Comparison of ENCODE assay signal across 9 mouse cellular contexts in the genomic region with DNA sequence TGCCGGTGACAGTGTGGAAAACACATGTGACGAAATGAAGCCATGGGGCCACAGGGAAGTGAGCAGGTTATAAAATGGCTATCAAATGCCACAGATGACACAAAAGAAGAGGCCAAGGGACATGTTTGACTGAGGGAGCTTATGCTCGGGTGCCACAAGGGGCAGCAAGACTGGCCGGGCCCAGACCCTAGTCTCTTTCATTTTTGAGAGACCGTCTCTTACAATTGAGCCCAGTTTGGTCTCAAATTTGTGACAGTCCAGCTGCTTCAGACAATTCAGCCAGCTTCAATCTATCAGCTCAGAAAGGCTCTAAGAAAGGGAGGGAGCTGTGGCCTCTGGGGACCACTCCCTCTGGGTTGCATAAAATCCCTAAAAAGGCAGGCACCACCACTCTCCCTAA. TPM values are rescaled to one million over a fixed set of nuclear protein-coding genes. Genes with fewer than 3 reads are reported as not detected.
DNase-seq lines count a peak whose midpoint lies in the region; ATAC-seq lines count a peak whose summit lies in the region.
"Had no signal": no experiment of that assay in that cellular context is flagged by ENCODE, and none has a peak within 500 bp of the region (broad histone marks: within the 10 kb centered on the region; RNA-seq: fewer than 3 reads in every experiment).

No protein-coding gene starts in this region.

- H3K4me3 ChIP-seq in heart, embryonic 13.5 days = no peak overlapping the region
- H3K4me3 ChIP-seq in forebrain, embryonic 14.5 days (ENCODE audit: low read depth, low read length) = no peak overlapping the region
- H3K4me3 ChIP-seq in liver, embryonic 11.5 days (ENCODE audit: low read depth, low read length) = no peak overlapping the region

- H3K9me3 ChIP-seq in heart, embryonic 13.5 days = no peaks in the 10 kb centered on the region
- no peaks in the 10 kb centered on the region for H3K9me3 ChIP-seq in forebrain, embryonic 14.5 days (replicated peaks; ENCODE audit: control insufficient read depth, low read length)
- no peaks in the 10 kb centered on the region for H3K9me3 ChIP-seq in liver, embryonic 11.5 days (ENCODE audit: control insufficient read depth, low read length)

- peaks cover 93% of the 10 kb centered on the region for H3K4me1 ChIP-seq in heart, embryonic 13.5 days
- peaks cover 55% of the 10 kb centered on the region for H3K4me1 ChIP-seq in forebrain, embryonic 14.5 days (ENCODE audit: control insufficient read depth, insufficient read depth, low read length)
- peaks cover 85% of the 10 kb centered on the region for H3K4me1 ChIP-seq in liver, embryonic 11.5 days (replicated peaks; ENCODE audit: control insufficient read depth, insufficient read depth, low read length)

- peak overlapping the region; percentile 98 for H3K27ac ChIP-seq in heart, embryonic 13.5 days (replicated peaks)
- peak overlapping the region; percentile 56 for H3K27ac ChIP-seq in forebrain, embryonic 14.5 days (ENCODE audit: low read depth, low read length)
- no peak overlapping the region; the same call in 1 of the 2 replicates for H3K27ac ChIP-seq in liver, embryonic 11.5 days (ENCODE audit: low read depth, low read length)

- H3K4me2 ChIP-seq in heart, embryonic 13.5 days = peak overlapping the region; percentile 48
- peak overlapping the region; percentile 4; the same call in 1 of the 2 replicates for H3K4me2 ChIP-seq in forebrain, embryonic 14.5 days (ENCODE audit: low read length)
- H3K4me2 ChIP-seq in liver, embryonic 11.5 days = no peak overlapping the region; the same call in 1 of the 2 replicates

- peaks cover 14% of the 10 kb centered on the region for H3K36me3 ChIP-seq in heart, embryonic 13.5 days
- peaks cover 17% of the 10 kb centered on the region for H3K36me3 ChIP-seq in forebrain, embryonic 14.5 days (ENCODE audit: control insufficient read depth, insufficient read depth, low read length)
- H3K36me3 ChIP-seq in liver, embryonic 11.5 days (ENCODE audit: control insufficient read depth, insufficient read depth, low read length) = peaks cover 9% of the 10 kb centered on the region; the same call in 1 of the 2 replicates

- H3K27me3 ChIP-seq in heart, embryonic 13.5 days (replicated peaks) = no peaks in the 10 kb centered on the region
- no peaks in the 10 kb centered on the region for H3K27me3 ChIP-seq in forebrain, embryonic 14.5 days (replicated peaks; ENCODE audit: control insufficient read depth, insufficient read depth, low read length)
- no peaks in the 10 kb centered on the region for H3K27me3 ChIP-seq in liver, embryonic 11.5 days (replicated peaks; ENCODE audit: control insufficient read depth, insufficient read depth, low read length)

- no peak for DNase-seq in heart, postnatal 4 days
- peak; percentile 80 for DNase-seq in Muller cell, postnatal 12 days (ENCODE audit: inconsistent ontology term)
- DNase-seq in forebrain, embryonic 14.5 days (ENCODE audit: low spot score) = no peak
- no peak for DNase-seq in liver, embryonic 11.5 days (ENCODE audit: low spot score)
- no peak for DNase-seq in thymus, postnatal 4 days
- DNase-seq in layer of hippocampus, postnatal 10 days (ENCODE audit: low spot score in 2 of 2) = no peak
- no peak for DNase-seq in left cerebral cortex, postnatal 25 days (ENCODE audit: low spot score in 2 of 2)
- DNase-seq: lung, postnatal 36 days had no signal

- WGBS in heart, embryonic 13.5 days = 80% methylated on average over 5 of the region's 5 CpGs
- WGBS in forebrain, embryonic 14.5 days = 49% methylated on average over 5 of the region's 5 CpGs
- 85% methylated on average over 5 of the region's 5 CpGs for WGBS in liver, embryonic 11.5 days

- no peak for ATAC-seq in heart, embryonic 13.5 days (ENCODE audit: extremely low read depth, insufficient number of reproducible peaks, low FRiP score, low TSS enrichment)
- ATAC-seq in forebrain, embryonic 14.5 days = no peak
- no peak for ATAC-seq in liver, embryonic 11.5 days (replicated peaks; ENCODE audit: low FRiP score)

- intact Hi-C loops in left cerebral cortex, postnatal 25 days (cut with DNase I) = no loop called here

- peak overlapping the region; percentile 73 for H3K9ac ChIP-seq in heart, embryonic 13.5 days
- no peak overlapping the region; the same call in 1 of the 2 replicates for H3K9ac ChIP-seq in forebrain, embryonic 14.5 days (ENCODE audit: low read length)
- H3K9ac ChIP-seq in liver, embryonic 11.5 days (ENCODE audit: low read depth, low read length) = 0 out of 2 replicates have a peak overlapping the region, but pooled peaks have one; percentile 34

RNA-seq across cellular contexts. Expression of gene Vps37b, which starts 5.5 kb away (rescaled TPM):
- 51.2 and 52.2 TPM in 2 replicates for polyA plus RNA-seq in heart, embryonic 13.5 days (2015; fragmentation: Nextera tagmentation; extraction: Ambion mirVana)
- 10 to 100 TPM; 42.3 to 49.1 TPM for total RNA-seq in heart, postnatal 4 days (2021)
- 70.5 and 86.6 TPM in 2 replicates for polyA plus RNA-seq in forebrain, embryonic 14.5 days (2014; fragmentation: Nextera tagmentation; extraction: Ambion mirVana)
- polyA plus RNA-seq in liver, embryonic 11.5 days (2014; fragmentation: Nextera tagmentation; extraction: Ambion mirVana) = 31.3 TPM in 2 replicates
- total RNA-seq in layer of hippocampus, postnatal 10 days (2021) = 10 to 100 TPM; 38.4 to 41.6 TPM
- 10 to 100 TPM; 46.7 to 50.6 TPM for total RNA-seq in left cerebral cortex, postnatal 25 days (2021)

RNA-seq across cellular contexts. Expression of gene Hip1r, which starts 53.1 kb away (rescaled TPM):
- polyA plus RNA-seq in heart, embryonic 13.5 days (2015; fragmentation: Nextera tagmentation; extraction: Ambion mirVana) = 4.7 and 5.6 TPM in 2 replicates
- total RNA-seq in heart, postnatal 4 days (2021) = 10 to 100 TPM; 29.6 to 42.2 TPM
- 12.4 and 27.1 TPM in 2 replicates for polyA plus RNA-seq in forebrain, embryonic 14.5 days (2014; fragmentation: Nextera tagmentation; extraction: Ambion mirVana)
- 20.2 and 20.6 TPM in 2 replicates for polyA plus RNA-seq in liver, embryonic 11.5 days (2014; fragmentation: Nextera tagmentation; extraction: Ambion mirVana)
- 10 to 100 TPM; 63.7 to 70.1 TPM for total RNA-seq in layer of hippocampus, postnatal 10 days (2021)
- 10 to 100 TPM; 60.5 to 67.1 TPM for total RNA-seq in left cerebral cortex, postnatal 25 days (2021)
